Mouse (Mus musculus) embryonic facial prominence, embryonic 15.5 days (tissue): Measurements from ENCODE around the gene Ezr. TPM values are rescaled to one million over a fixed set of nuclear protein-coding genes. Genes with fewer than 3 reads are reported as not detected.

Experiments
- ATAC-seq: fragments of 200-750 bp; cut with Nextera tagmentation; 2 replicates; pipeline ENCODE4 v1.8.0; 2017; ENCODE audit warnings: low read depth, moderate TSS enrichment; ENCODE audit not compliant: insufficient number of reproducible peaks, low FRiP score, low TSS enrichment
- H3K27ac ChIP-seq: fragments of 300-500 bp; sonication (generic); replicated peaks from 2 replicates; pipeline ENCODE4 v1.5.1; 2015; ENCODE audit warnings: mild to moderate bottlenecking, inconsistent platforms
- H3K27me3 ChIP-seq: fragments of 300-500 bp; sonication (generic); 2 replicates; pipeline ENCODE4 v1.6.1; 2015; ENCODE audit warnings: inconsistent platforms
- H3K36me3 ChIP-seq: fragments of 300-500 bp; sonication (generic); 2 replicates; pipeline ENCODE4 v1.6.1; 2015; ENCODE audit warnings: mild to moderate bottlenecking, inconsistent platforms
- H3K4me1 ChIP-seq: fragments of 300-500 bp; sonication (generic); 2 replicates; pipeline ENCODE4 v1.6.1; 2015; ENCODE audit warnings: inconsistent platforms
- H3K4me2 ChIP-seq: fragments of 300-500 bp; sonication (generic); replicated peaks from 2 replicates; pipeline ENCODE4 v1.6.1; 2015; ENCODE audit warnings: mild to moderate bottlenecking, inconsistent platforms
- H3K4me3 ChIP-seq: fragments of 300-500 bp; sonication (generic); replicated peaks from 2 replicates; pipeline ENCODE4 v1.5.1; 2015; ENCODE audit warnings: mild to moderate bottlenecking, inconsistent platforms
- H3K9ac ChIP-seq: fragments of 300-500 bp; sonication (generic); 2 replicates; pipeline ENCODE4 v1.6.1; 2015; ENCODE audit warnings: inconsistent platforms
- H3K9me3 ChIP-seq: fragments of 300-500 bp; sonication (generic); replicated peaks from 2 replicates; pipeline ENCODE4 v1.6.1; 2016; ENCODE audit warnings: inconsistent platforms
- WGBS: fragments of 180-500 bp; shearing (Covaris S2); methylation state at CpG from one replicate; pipeline ENCODE4 v1.1.7; 2015; 5-methylcytosine and 5-hydroxymethylcytosine counted together
- polyA plus RNA-seq: library from polyadenylated mRNA; unstranded; fragments of >200 nt; fragmentation: Nextera tagmentation; extraction: Ambion mirVana; gene quantifications from 2 replicates; pipeline ENCODE4 v1.2.1, GENCODE M21; 2015

Gene Ezr
- polyA plus RNA-seq, 1 experiment from 2014 or later: 96.0 TPM

DNA sequence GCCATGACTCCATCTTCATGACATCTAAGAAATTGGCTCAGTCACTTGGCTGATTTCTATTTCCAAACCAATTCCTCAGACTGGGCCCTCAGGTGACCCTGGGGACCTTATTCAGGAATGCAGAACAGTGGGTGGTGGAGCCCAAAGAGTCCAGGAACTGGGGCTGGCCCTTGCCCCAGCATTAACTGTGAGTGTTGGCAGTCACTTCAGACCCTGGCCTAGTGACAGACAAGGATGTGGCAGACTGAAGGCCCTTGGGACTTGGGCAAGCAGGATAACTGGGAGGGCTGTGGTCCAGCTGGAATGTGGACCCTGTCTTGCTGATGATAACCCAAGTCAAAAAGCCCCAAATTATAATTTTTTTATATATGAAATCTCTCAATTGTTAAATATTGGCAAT lies 6.5 kb upstream of the Ezr start:
- H3K4me1 ChIP-seq: no peaks in the 10 kb centered on the region
- H3K9me3 ChIP-seq: no peaks in the 10 kb centered on the region
- H3K4me2 ChIP-seq: no peak overlapping the region
- ATAC-seq: no peak
- H3K27ac ChIP-seq: no peak overlapping the region
- no peak overlapping the region for H3K4me3 ChIP-seq
- H3K36me3 ChIP-seq: no peaks in the 10 kb centered on the region
- H3K27me3 ChIP-seq: no peaks in the 10 kb centered on the region
- H3K9ac ChIP-seq: no peak overlapping the region

DNA sequence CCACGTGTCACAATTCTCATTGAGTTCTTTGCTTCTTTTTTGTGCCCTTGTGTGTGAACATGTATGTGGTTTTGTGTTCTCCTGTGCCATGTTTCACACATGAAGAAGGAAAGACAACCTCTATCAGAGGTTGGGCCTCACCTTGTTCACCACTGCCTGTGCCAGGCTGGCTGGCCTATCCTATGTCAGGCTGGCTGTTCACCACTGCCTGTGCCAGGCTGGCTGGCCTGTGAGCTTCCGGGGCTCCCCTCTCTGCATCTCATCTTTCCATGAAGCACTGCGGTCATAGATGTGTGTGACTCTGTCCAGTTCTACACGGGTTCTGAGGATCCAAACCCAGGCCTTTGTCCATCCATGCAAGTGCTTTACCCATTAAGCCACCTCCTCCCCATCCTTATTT lies 4.7 kb upstream of the Ezr start:
- no peak overlapping the region for H3K4me3 ChIP-seq
- H3K27me3 ChIP-seq: no peaks in the 10 kb centered on the region
- H3K27ac ChIP-seq: no peak overlapping the region
- H3K4me2 ChIP-seq: no peak overlapping the region
- 85% methylated on average over 4 of the region's 4 CpGs for WGBS
- no peak for ATAC-seq
- H3K9me3 ChIP-seq: no peaks in the 10 kb centered on the region
- H3K9ac ChIP-seq: no peak overlapping the region
- H3K4me1 ChIP-seq: peaks cover 7% of the 10 kb centered on the region
- H3K36me3 ChIP-seq: no peaks in the 10 kb centered on the region

DNA sequence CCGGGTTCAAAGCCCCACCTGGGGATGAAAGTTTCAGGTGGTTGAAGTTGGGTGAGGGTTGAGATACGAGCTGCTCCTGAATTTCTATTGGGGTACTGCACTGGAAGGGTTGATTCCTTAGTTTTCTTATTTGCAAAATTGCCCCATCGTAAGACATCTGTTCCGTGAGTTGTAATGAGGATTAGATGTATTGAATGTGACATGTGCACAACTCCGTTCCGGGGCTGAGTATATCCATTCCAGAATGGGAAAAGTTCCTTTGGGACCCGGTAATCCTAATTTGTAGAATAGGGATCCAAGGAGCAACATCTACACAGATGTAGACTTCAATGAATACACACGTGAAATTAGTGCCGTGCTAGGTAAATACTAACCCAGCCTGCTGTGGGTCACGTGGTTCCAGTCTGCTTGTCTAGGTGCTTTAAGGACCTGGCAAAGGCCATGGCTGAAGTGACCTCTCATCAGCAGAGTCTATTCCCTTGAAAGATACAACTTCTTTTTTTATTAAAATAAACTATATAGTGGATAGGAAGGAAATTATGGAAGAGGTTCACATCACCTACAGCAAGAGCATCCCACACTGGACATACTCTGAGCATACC lies 1.3 kb upstream of the Ezr start:
- Histone ChIP-seq H3K4me1 (peaks cover 28% of the 10 kb centered on the region), H3K4me2 (peak overlapping the region; percentile 90), H3K9me3 (no peaks in the 10 kb centered on the region), H3K27ac (no peak overlapping the region), H3K36me3 (no peaks in the 10 kb centered on the region), H3K27me3 (peaks cover 16% of the 10 kb centered on the region), H3K4me3 (peak overlapping the region; percentile 80), H3K9ac (no peak overlapping the region; the same call in 1 of the 2 replicates)
- 24% methylated on average over 10 of the region's 10 CpGs for WGBS
- ATAC-seq: no peak

DNA sequence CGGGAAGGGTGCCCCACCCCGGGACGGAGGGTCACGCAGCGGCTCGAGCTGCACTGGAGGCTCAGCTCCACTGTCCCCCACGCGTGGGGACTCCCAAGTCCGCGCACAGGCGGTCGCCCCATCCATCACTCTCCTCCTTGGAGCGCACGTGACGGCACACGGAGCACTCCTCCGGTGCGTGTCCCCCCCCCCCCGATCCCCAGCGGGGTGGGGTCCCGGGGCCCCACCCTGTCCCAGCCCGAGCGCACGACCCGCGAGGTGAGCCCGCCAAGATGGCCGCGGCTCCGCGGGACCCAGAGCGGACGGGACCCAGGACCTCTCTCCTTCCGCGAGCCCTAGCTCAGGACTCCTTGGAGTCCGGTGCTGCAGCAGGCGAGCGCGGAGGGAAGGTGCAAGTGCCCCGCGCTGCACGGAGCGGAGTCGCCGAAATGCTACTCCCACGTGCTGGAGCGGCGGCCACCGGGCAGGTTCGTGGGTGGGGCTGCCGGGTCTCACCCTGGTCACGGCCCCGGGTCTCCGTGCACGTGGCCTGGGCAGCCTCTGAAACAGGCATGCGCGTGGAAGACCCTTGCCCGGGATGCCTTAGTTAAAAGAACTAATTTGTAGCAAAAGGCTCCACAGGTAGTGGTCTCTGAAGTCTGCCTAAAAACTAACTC lies 550 bp upstream of the Ezr start:
- no peaks in the 10 kb centered on the region for H3K36me3 ChIP-seq
- peak overlapping the region; percentile 92 for H3K27ac ChIP-seq
- H3K4me1 ChIP-seq: peaks cover 33% of the 10 kb centered on the region
- H3K9ac ChIP-seq: peak overlapping the region; percentile 69
- H3K9me3 ChIP-seq: no peaks in the 10 kb centered on the region
- peak; percentile 67 for ATAC-seq
- H3K4me3 ChIP-seq: peak overlapping the region; percentile 80
- H3K27me3 ChIP-seq: peaks cover 16% of the 10 kb centered on the region
- WGBS: under 1% methylated on average over 53 of the region's 58 CpGs
- H3K4me2 ChIP-seq: peak overlapping the region; percentile 90

DNA sequence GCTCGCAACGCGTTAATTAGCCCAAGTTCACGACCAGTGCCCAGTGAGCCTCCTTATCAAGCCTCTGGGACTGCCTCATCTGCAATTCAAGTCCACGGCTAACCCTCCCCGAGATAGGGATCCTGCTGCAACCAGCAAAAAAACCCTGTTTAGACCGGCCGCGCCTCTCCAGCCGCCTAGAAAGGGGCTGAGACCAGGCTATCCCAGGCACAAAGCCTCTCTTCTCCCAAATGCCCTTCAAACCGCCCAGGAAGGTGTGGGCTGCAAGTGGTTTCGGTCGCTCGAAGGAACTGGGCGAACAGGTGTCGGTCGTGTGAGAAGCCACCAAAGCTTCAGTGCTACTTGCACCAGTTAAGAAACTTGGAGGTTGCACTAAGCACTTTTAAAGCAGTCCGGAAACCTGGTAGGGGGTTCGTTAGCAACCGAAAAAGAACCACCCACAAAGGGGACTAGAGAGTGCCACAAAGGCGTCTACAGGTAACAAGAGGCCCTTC lies 504 bp downstream of the Ezr start:
- H3K36me3 ChIP-seq: no peaks in the 10 kb centered on the region
- H3K9ac ChIP-seq: peak overlapping the region; percentile 69
- peak overlapping the region; percentile 77 for H3K27ac ChIP-seq
- peak overlapping the region; percentile 90 for H3K4me2 ChIP-seq
- ATAC-seq: no peak
- WGBS: under 1% methylated on average over 21 of the region's 21 CpGs
- no peaks in the 10 kb centered on the region for H3K9me3 ChIP-seq
- H3K27me3 ChIP-seq: peaks cover 16% of the 10 kb centered on the region
- H3K4me1 ChIP-seq: peaks cover 33% of the 10 kb centered on the region
- peak overlapping the region; percentile 80 for H3K4me3 ChIP-seq

DNA sequence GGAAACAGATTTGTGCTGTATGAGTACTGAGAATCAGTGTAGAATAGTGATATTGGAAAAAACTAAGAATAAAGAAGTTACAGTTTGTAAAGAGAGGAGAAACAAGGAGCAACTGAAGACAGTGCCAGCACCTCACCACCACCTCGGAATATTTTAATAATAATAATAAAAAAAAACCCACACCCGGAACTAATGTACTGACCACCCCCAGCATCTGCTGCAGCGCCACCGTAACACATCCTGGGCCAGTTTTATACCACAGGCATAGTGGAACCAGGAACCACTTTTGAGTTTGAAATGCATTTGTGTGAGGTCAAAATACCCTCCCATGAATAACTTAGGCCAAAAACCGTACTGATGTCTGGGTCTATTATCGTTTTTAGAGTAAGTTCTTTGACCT lies 1.3 kb downstream of the Ezr start:
- WGBS: 45% methylated on average over 6 of the region's 6 CpGs
- Histone ChIP-seq H3K27me3 (peaks cover 16% of the 10 kb centered on the region), H3K9ac (no peak overlapping the region)

DNA sequence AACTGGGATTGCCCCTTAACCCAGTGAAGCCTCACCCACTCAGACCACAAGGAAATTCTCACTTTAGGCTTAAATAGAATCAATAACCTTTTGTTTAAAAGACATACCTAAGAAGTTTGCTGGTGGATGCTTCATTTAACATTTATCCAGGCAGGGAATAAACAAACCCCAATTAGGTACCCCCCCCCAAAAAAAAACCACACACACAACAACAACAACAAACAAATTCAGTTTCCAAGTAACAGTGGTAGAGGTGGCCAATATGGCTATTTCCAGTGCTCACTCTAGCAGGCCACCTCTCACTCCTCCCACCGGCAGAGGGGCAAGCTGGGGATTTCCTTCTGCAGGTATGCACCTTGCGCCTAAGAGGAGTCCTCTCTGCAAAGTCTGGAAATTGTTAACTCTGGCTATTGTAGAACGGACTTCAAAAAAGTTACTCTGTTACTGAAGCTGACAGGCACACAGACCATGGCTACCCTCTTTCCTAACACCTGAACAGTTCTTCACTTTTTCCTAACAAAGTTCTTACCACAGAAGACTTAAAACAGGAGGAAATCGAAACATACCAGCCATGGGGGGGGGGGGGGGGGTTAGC lies 2.0 kb downstream of the Ezr start:
- WGBS: 49% methylated on average over 4 of the region's 4 CpGs
- no peaks in the 10 kb centered on the region for H3K9me3 ChIP-seq
- H3K4me2 ChIP-seq: peak overlapping the region; percentile 90
- H3K4me3 ChIP-seq: peak overlapping the region; percentile 80; the same call in 1 of the 2 replicates
- peaks cover 33% of the 10 kb centered on the region for H3K4me1 ChIP-seq
- no peak overlapping the region for H3K27ac ChIP-seq
- no peak overlapping the region for H3K9ac ChIP-seq
- no peaks in the 10 kb centered on the region for H3K36me3 ChIP-seq
- H3K27me3 ChIP-seq: peaks cover 16% of the 10 kb centered on the region
- no peak for ATAC-seq

More for the DNA sequence above, 1.3 kb downstream of the Ezr start:
- ATAC-seq: no peak
- no peaks in the 10 kb centered on the region for H3K9me3 ChIP-seq
- H3K4me1 ChIP-seq: peaks cover 33% of the 10 kb centered on the region
- no peaks in the 10 kb centered on the region for H3K36me3 ChIP-seq
- H3K4me3 ChIP-seq: peak overlapping the region; percentile 80
- peak overlapping the region; percentile 90 for H3K4me2 ChIP-seq
- H3K27ac ChIP-seq: no peak overlapping the region

DNA sequence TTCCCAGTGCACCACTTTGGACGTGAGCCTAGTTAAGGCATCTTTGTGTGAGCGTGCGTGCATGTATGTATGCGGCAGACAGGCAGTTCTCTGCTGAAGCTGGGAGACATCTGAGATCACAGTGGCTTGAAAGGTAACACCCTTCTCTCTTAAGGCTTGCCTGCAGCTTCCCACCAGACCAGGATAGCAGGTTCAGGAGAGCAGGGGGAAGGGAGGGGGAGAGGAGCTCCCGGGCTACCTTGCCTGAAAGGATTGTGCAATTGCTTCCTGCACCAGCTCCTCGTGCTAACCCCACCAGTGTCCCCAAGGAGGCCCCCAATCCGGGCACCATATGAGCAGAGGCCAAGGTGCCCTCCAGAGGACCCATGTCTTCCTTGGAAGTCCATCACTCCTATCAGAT lies 3.0 kb downstream of the Ezr start:
- 19% methylated on average over 7 of the region's 7 CpGs for WGBS
- Histone ChIP-seq H3K4me1 (peaks cover 33% of the 10 kb centered on the region), H3K9me3 (no peaks in the 10 kb centered on the region), H3K9ac (no peak overlapping the region), H3K27me3 (peaks cover 16% of the 10 kb centered on the region), H3K27ac (peak overlapping the region; percentile 74), H3K36me3 (no peaks in the 10 kb centered on the region), H3K4me2 (peak overlapping the region; percentile 90), H3K4me3 (peak overlapping the region; percentile 80)
- peak; percentile 49 for ATAC-seq

DNA sequence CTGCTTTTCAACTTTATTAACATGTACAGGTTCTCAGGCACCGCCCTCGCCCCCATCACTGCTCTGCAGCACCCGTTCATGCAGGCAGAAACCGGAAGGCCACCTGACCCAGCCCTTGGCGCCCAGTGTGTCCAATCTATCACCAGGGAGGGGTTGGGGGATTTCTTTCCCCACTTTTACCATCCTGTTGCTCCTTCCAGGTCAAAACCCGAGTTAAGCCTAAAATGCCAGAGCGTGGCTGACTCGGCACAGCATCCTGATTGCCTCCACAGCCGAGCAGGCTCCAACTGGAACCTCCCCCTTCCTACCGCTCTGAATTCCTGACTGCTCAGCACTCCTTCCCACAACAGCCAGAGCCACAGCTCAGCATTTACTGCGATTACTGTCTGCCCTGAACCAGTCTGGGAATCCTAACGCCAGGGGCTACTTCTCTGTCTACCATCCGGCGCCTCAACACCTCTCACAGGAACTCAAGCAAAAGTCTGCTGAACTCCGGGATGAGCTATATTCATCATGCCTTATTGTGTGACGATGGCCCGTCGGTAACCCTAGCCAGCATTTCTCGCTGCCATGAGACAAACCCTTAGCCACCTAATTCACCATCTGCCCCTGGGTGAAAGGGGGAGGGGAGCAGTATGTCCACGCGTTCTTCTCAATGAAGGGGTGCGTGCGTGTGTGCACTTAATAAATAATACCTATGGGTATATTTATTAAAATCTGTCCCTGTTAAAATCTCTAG lies 3.6 kb downstream of the Ezr start:
- no peaks in the 10 kb centered on the region for H3K36me3 ChIP-seq
- 4% methylated on average over 23 of the region's 23 CpGs for WGBS
- peaks cover 33% of the 10 kb centered on the region for H3K4me1 ChIP-seq

DNA sequence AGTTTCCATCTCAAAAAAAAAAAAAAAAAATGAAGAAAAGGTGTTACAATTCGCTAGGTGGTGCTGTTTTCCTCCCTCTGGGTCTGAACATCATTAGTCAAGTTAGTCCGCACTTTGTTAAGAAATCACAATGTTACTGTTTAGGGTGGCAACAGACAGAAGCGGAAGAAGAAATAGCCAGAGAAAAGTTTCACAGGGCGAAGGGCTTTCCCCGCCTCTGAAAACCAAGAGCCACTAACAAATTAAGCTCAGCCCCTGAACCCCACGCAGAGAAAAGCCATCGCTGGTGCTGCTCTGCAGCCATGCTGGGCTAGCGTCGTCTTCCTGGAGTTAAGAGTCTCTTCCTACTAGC lies 4.3 kb downstream of the Ezr start:
- peaks cover 16% of the 10 kb centered on the region for H3K27me3 ChIP-seq
- H3K9me3 ChIP-seq: no peaks in the 10 kb centered on the region
- WGBS: under 1% methylated on average over 9 of the region's 9 CpGs
- peak overlapping the region; percentile 74 for H3K27ac ChIP-seq
- peak overlapping the region; percentile 44 for H3K4me3 ChIP-seq
- H3K4me2 ChIP-seq: peak overlapping the region; percentile 90
- H3K36me3 ChIP-seq: no peaks in the 10 kb centered on the region
- no peak for ATAC-seq
- no peak overlapping the region for H3K9ac ChIP-seq
- peaks cover 29% of the 10 kb centered on the region for H3K4me1 ChIP-seq

More for the DNA sequence above, 3.6 kb downstream of the Ezr start:
- H3K9ac ChIP-seq: no peak overlapping the region
- H3K27ac ChIP-seq: peak overlapping the region; percentile 74
- no peaks in the 10 kb centered on the region for H3K9me3 ChIP-seq
- H3K4me3 ChIP-seq: peak overlapping the region; percentile 44
- H3K4me2 ChIP-seq: peak overlapping the region; percentile 90
- H3K27me3 ChIP-seq: peaks cover 16% of the 10 kb centered on the region
- 0 out of 2 replicates have a peak, but pooled peaks have one; percentile 58 for ATAC-seq
